Mouse (Mus musculus) midbrain, embryonic 12.5 days (tissue): ENCODE data around the gene Rtn4rl1. TPM values are rescaled to one million over a fixed set of nuclear protein-coding genes. Genes with fewer than 3 reads are reported as not detected.
"Not testable (repeated sequence)": the region's sequence is repeated elsewhere in the genome, so short reads cannot be mapped to it uniquely, and the experiment has no call there.

Experiments used
- ATAC-seq: fragments of 200-750 bp; cut with Nextera tagmentation; 2 replicates; pipeline ENCODE4 v1.8.0; 2017; ENCODE audit warnings: low read depth, moderate TSS enrichment, moderate library complexity; ENCODE audit not compliant: low FRiP score
- H3K27ac ChIP-seq: fragments of 300-500 bp; sonication (generic); replicated peaks from 2 replicates; pipeline ENCODE4 v1.5.1; 2016; ENCODE audit warnings: mild to moderate bottlenecking
- H3K27me3 ChIP-seq: fragments of 300-500 bp; sonication (generic); 2 replicates; pipeline ENCODE4 v1.6.1; 2016; ENCODE audit warnings: mild to moderate bottlenecking
- H3K36me3 ChIP-seq: fragments of 300-500 bp; sonication (generic); 2 replicates; pipeline ENCODE4 v1.6.1; 2016
- H3K4me1 ChIP-seq: fragments of 300-500 bp; sonication (generic); 2 replicates; pipeline ENCODE4 v1.6.1; 2016
- H3K4me2 ChIP-seq: fragments of 300-500 bp; sonication (generic); replicated peaks from 2 replicates; pipeline ENCODE4 v1.6.1; 2016; ENCODE audit warnings: mild to moderate bottlenecking, moderate library complexity
- H3K4me3 ChIP-seq: fragments of 300-500 bp; sonication (generic); 2 replicates; pipeline ENCODE4 v1.5.1; 2016; ENCODE audit warnings: mild to moderate bottlenecking
- H3K9ac ChIP-seq: fragments of 300-500 bp; sonication (generic); replicated peaks from 2 replicates; pipeline ENCODE4 v1.6.1; 2016; ENCODE audit warnings: mild to moderate bottlenecking, moderate library complexity
- H3K9me3 ChIP-seq: fragments of 300-500 bp; sonication (generic); 2 replicates; pipeline ENCODE4 v1.6.1; 2016; ENCODE audit warnings: mild to moderate bottlenecking
- WGBS: fragments of 180-500 bp; shearing (Covaris S2); methylation state at CpG from one replicate; pipeline ENCODE4 v1.1.7; 2016; 5-methylcytosine and 5-hydroxymethylcytosine counted together
- polyA plus RNA-seq: library from polyadenylated mRNA; unstranded; fragments of >200 nt; fragmentation: Nextera tagmentation; extraction: Ambion mirVana; gene quantifications from 2 replicates; pipeline ENCODE4 v1.2.1, GENCODE M21; 2016

Rtn4rl1 gene
- polyA plus RNA-seq, 1 experiment from 2014 or later = 9.3 TPM

DNA sequence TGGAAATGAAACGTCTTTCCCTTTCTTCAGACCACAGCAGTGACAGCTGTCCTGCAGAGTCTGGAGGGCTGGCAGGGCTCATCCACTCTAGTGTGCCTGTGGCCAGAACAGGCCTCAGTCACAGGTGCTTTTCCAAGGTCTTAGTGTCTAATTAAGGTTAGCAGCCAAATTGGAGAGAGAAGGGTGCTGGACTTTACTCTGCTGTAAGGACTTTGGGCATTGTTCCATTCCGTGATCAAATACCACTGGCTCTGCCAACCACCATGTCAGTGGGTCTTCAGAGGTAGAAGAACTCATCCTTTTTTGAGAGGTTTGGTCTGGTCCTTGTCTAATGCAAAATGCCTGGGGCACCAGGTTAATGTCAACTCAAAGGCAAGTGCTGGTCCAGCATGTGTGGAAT is 95.5 kb downstream of the Rtn4rl1 start:
- no peak overlapping the region for H3K9ac ChIP-seq
- no peak overlapping the region for H3K4me3 ChIP-seq
- peaks cover 19% of the 10 kb centered on the region for H3K27me3 ChIP-seq
- H3K4me1 ChIP-seq = peaks cover 35% of the 10 kb centered on the region
- no peak overlapping the region for H3K27ac ChIP-seq
- no peak for ATAC-seq
- no peaks in the 10 kb centered on the region for H3K36me3 ChIP-seq
- 67% methylated on average over 2 of the region's 2 CpGs for WGBS
- H3K9me3 ChIP-seq = no peaks in the 10 kb centered on the region
- H3K4me2 ChIP-seq = no peak overlapping the region

GRCm38 (mm10) chr11:75290566-75291271 is 97.1 kb downstream of the Rtn4rl1 start:
- H3K27ac ChIP-seq = peak overlapping the region; percentile 79
- WGBS = 19% methylated on average over 6 of the region's 6 CpGs
- peaks cover 40% of the 10 kb centered on the region for H3K4me1 ChIP-seq
- peak; percentile 65 for ATAC-seq
- H3K4me3 ChIP-seq = no peak overlapping the region
- H3K27me3 ChIP-seq = peaks cover 14% of the 10 kb centered on the region
- peak overlapping the region; percentile 37 for H3K4me2 ChIP-seq
- no peaks in the 10 kb centered on the region for H3K36me3 ChIP-seq
- no peaks in the 10 kb centered on the region for H3K9me3 ChIP-seq
- H3K9ac ChIP-seq = 0 out of 2 replicates have a peak overlapping the region, but pooled peaks have one; percentile 50

- peaks cover 40% of the 10 kb centered on the region for H3K4me1 ChIP-seq
- ATAC-seq = peak; percentile 76
- WGBS = 13% methylated on average over 25 of the region's 25 CpGs
Measured at GRCm38 (mm10) chr11:75291389-75292215, 98.0 kb downstream of the Rtn4rl1 start.

GRCm38 (mm10) chr11:75292281-75292680 is 98.7 kb downstream of the Rtn4rl1 start:
- H3K27ac ChIP-seq = peak overlapping the region; percentile 79
- H3K36me3 ChIP-seq = no peaks in the 10 kb centered on the region
- peak overlapping the region; percentile 37 for H3K4me2 ChIP-seq
- no peaks in the 10 kb centered on the region for H3K9me3 ChIP-seq
- 80% methylated on average over 7 of the region's 7 CpGs for WGBS
- ATAC-seq = no peak
- H3K9ac ChIP-seq = no peak overlapping the region
- H3K27me3 ChIP-seq = peaks cover 14% of the 10 kb centered on the region
- peaks cover 40% of the 10 kb centered on the region for H3K4me1 ChIP-seq
- no peak overlapping the region for H3K4me3 ChIP-seq

More at GRCm38 (mm10) chr11:75291389-75292215, 98.0 kb downstream of the Rtn4rl1 start:
- Histone ChIP-seq H3K27me3 (peaks cover 14% of the 10 kb centered on the region), H3K36me3 (no peaks in the 10 kb centered on the region), H3K4me2 (peak overlapping the region; percentile 37), H3K9ac (peak overlapping the region; percentile 50; the same call in 1 of the 2 replicates), H3K27ac (peak overlapping the region; percentile 79), H3K4me3 (no peak overlapping the region), H3K9me3 (no peaks in the 10 kb centered on the region)

GRCm38 (mm10) chr11:75293852-75294361 is 100.3 kb downstream of the Rtn4rl1 start:
- Histone ChIP-seq H3K9ac (no peak overlapping the region), H3K4me2 (no peak overlapping the region), H3K27ac (peak overlapping the region; percentile 49), H3K4me3 (no peak overlapping the region), H3K36me3 (no peaks in the 10 kb centered on the region), H3K27me3 (peaks cover 14% of the 10 kb centered on the region; the same call in 1 of the 2 replicates), H3K4me1 (peaks cover 46% of the 10 kb centered on the region), H3K9me3 (no peaks in the 10 kb centered on the region)
- ATAC-seq = peak; percentile 56; the same call in 1 of the 2 replicates
- WGBS = 51% methylated on average over 21 of the region's 21 CpGs

- Histone ChIP-seq H3K36me3 (0 out of 2 replicates have a peak, but pooled peaks cover 3% of the 10 kb centered on the region), H3K27me3 (peaks cover 14% of the 10 kb centered on the region; the same call in 1 of the 2 replicates), H3K4me1 (peaks cover 50% of the 10 kb centered on the region), H3K4me3 (no peak overlapping the region), H3K4me2 (no peak overlapping the region), H3K27ac (no peak overlapping the region), H3K9ac (no peak overlapping the region), H3K9me3 (no peaks in the 10 kb centered on the region)
- 84% methylated on average over 9 of the region's 9 CpGs for WGBS
- no peak for ATAC-seq
Measured at GRCm38 (mm10) chr11:75294862-75295261, 101.3 kb downstream of the Rtn4rl1 start.

DNA sequence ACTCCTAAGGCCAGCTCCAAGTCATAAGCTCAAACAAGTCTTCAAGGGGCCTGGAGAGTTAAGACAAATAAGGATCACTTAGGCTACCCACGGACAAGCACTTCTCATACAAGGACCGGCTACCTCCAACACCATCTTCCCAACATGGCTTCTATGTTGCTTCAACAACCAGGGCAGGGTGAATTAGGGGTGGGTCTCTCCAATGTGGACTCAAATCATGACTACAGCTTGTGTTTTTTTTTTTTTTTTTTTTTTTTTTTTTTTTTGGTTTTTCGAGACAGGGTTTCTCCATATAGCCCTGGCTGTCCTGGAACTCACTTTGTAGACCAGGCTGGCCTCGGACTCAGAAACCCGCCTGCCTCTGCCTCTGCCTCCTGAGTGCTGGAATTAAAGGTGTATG is 102.0 kb downstream of the Rtn4rl1 start:
- H3K4me3 ChIP-seq, H3K27ac ChIP-seq, H3K9ac ChIP-seq, ATAC-seq, H3K4me2 ChIP-seq, H3K9me3 ChIP-seq, H3K36me3 ChIP-seq: not testable (repeated sequence)
- Histone ChIP-seq H3K27me3 (peaks cover 14% of the 10 kb centered on the region; the same call in 1 of the 2 replicates), H3K4me1 (peaks cover 50% of the 10 kb centered on the region)
- 91% methylated on average over 4 of the region's 5 CpGs for WGBS

GRCm38 (mm10) chr11:75296406-75297005 is 102.9 kb downstream of the Rtn4rl1 start:
- peaks cover 14% of the 10 kb centered on the region; the same call in 1 of the 2 replicates for H3K27me3 ChIP-seq
- H3K36me3 ChIP-seq = peaks cover 15% of the 10 kb centered on the region
- no peak overlapping the region for H3K9ac ChIP-seq
- H3K4me1 ChIP-seq = peaks cover 42% of the 10 kb centered on the region
- no peak overlapping the region for H3K4me2 ChIP-seq
- H3K4me3 ChIP-seq = no peak overlapping the region
- no peak overlapping the region for H3K27ac ChIP-seq
- 84% methylated on average over 9 of the region's 9 CpGs for WGBS
- no peak for ATAC-seq
- no peaks in the 10 kb centered on the region for H3K9me3 ChIP-seq

DNA sequence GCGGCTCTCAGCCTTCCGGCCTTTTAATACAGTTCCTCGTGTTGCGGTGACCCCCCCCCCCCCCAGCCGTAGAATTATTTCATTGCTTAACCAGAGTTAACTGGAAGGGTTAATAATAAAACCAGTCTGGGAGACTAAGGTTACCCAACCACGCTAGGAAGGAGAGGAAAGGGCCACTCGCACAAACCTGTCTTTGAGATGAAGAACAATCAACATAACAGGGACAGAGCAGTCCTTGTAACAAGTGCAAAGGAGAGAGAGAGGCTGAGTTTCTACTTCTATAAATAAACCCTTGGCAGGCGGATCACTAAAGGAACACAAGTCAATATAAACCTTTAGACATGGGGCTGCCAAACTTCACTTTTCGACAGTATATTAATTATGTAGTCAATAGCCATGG is 104.0 kb downstream of the Rtn4rl1 start:
- no peak overlapping the region for H3K4me2 ChIP-seq
- H3K4me3 ChIP-seq = no peak overlapping the region
- peaks cover 31% of the 10 kb centered on the region for H3K4me1 ChIP-seq
- 85% methylated on average over 9 of the region's 9 CpGs for WGBS
- H3K27ac ChIP-seq = no peak overlapping the region
- ATAC-seq = no peak
- H3K36me3 ChIP-seq = peaks cover 25% of the 10 kb centered on the region
- no peaks in the 10 kb centered on the region for H3K9me3 ChIP-seq
- H3K27me3 ChIP-seq = peaks cover 9% of the 10 kb centered on the region; the same call in 1 of the 2 replicates
- no peak overlapping the region for H3K9ac ChIP-seq

- Histone ChIP-seq H3K9me3 (no peaks in the 10 kb centered on the region), H3K4me1 (peaks cover 23% of the 10 kb centered on the region), H3K9ac (no peak overlapping the region), H3K27me3 (0 out of 2 replicates have a peak, but pooled peaks cover under 1% of the 10 kb centered on the region), H3K4me3 (no peak overlapping the region), H3K4me2 (no peak overlapping the region), H3K27ac (0 out of 2 replicates have a peak overlapping the region, but pooled peaks have one; percentile 0), H3K36me3 (peaks cover 32% of the 10 kb centered on the region)
- ATAC-seq = no peak
- WGBS = 52% methylated on average over 11 of the region's 11 CpGs
Measured at GRCm38 (mm10) chr11:75298491-75298890, 104.9 kb downstream of the Rtn4rl1 start.

- ATAC-seq = no peak
- no peak overlapping the region for H3K4me3 ChIP-seq
- peaks cover 32% of the 10 kb centered on the region for H3K36me3 ChIP-seq
- peak overlapping the region; percentile 27 for H3K27ac ChIP-seq
- H3K9ac ChIP-seq = no peak overlapping the region
- peaks cover 11% of the 10 kb centered on the region for H3K4me1 ChIP-seq
- no peak overlapping the region for H3K4me2 ChIP-seq
- H3K27me3 ChIP-seq = no peaks in the 10 kb centered on the region
- 81% methylated on average over 10 of the region's 10 CpGs for WGBS
- H3K9me3 ChIP-seq = no peaks in the 10 kb centered on the region
Measured at GRCm38 (mm10) chr11:75299786-75300185, 106.2 kb downstream of the Rtn4rl1 start.
